Mouse (Mus musculus): ENCODE results near the gene Tango6.

Gene Tango6

GRCm38 (mm10) chr8:106682971-106683668, at the start of gene Tango6:
Gene Tango6, plus strand, starts transcription at chr8:106683068.
- DNase-seq (ENCODE audit: low spot score in 2 of 2), result peak; percentile 82 to 89

- no peak for DNase-seq (ENCODE audit: low spot score in 2 of 2)
Measured at GRCm38 (mm10) chr8:106633361-106634158, 49.3 kb upstream of the Tango6 start.

DNA sequence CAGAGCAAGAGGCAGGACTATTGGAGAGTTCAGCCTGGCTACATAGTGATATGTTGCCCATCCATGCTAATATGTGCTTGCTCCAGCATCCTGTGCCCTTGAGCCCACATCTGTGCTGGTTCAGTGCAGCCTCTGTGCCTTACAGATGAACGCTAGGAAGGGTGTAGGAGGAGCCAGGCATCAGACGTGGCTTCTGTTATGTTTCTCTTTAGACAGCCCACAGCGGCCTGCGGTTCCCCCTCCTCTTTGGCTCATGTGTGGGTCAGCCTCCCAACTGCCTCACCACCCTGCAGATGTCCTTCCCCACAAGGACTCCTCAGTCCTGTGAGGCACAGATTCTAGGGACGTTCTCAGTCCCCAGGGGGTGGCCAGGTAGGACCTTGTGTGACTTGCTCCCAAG, 47.6 kb upstream of the Tango6 start:
- DNase-seq (ENCODE audit: low spot score in 2 of 2), result no peak

DNA sequence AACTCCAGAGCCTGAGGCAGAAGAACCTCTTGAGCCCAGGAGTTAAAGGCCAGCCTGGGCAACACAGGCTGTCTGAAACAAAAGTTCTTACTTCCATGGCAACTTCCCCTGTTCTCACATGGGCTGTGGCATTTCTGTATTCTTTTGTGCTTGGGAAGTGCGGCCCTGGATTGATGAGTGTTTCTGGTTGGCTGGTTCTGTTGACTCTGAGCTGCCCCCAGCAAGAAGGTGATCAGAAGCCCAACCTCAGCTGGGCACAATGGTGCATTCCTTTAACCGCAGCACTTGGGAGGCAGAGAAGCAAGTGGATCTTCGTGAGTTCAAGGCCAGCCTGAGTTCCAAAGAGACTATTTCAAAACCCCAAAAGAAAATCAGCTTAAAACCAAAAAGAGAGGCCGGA, 45.4 kb upstream of the Tango6 start:
- DNase-seq (ENCODE audit: low spot score in 2 of 2), result no peak

DNA sequence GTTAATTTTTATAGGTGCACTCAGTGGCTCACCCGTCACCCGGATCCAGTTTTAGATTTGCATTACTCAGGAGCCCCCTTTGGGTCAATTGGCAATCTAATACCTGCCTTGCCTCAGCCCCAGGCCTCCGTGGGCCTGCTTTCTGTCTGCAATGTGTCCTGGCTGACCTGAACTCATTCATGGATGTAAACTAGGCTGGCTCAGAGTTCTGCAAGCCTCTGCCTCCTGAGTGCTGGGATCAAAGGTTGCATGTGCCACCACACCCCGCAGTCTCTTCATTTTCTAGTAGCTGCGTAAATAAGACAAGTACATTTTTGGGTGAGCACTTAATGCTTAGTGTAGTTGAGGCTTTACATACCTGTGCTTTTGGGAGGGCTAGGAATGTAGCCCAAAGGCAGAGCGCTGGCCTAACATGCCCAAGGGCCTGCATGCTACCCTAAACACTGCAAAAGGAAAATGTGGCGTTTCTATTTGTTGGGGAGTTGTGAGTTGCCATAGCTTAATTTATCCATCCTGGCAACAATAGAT, 44.0 kb upstream of the Tango6 start:
- DNase-seq (ENCODE audit: low spot score in 2 of 2), result no peak

DNA sequence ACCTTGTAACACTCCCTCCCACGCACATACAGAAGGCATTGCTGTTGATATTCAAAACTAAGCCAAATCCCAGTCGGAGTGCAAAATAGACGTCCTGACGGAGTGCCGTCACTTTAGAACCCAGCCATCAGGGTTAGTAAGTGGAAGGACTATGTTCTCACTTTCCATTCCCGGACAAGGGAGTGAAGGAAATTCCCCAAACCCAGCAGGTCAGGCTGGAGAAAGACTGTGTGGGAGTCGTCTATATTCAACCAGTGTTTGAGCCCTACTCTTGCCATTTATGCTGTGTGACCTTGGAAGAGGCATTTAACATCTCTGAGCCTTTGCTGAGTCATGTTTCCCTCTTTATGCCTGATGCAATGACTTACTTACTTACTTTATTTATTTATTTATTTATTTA, 42.7 kb upstream of the Tango6 start:
- DNase-seq (ENCODE audit: low spot score in 2 of 2), result no peak

DNA sequence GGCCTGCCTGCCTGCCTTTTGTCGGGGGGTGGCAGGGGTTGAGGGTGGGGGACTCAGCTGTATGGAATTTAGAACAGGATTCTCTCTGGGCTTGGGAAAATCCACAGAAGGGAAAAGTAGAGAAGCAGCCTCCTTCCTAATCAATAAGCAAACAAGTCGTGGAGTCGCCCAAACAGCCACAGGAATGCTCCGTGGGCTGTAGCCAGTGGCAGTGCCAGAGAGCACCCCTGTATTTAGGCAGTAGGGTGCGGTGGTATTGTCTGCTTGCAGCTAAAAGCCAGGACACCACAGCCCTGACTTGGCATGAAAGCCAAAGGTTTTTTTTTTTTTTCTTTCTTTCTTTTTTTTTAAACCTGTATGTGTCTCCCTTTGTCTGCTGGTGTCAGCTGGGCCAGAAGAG, 41.9 kb upstream of the Tango6 start:
- DNase-seq (ENCODE audit: low spot score in 2 of 2), result no peak

- no peak for DNase-seq (ENCODE audit: low spot score in 2 of 2)
Measured at GRCm38 (mm10) chr8:106642172-106642571, 40.7 kb upstream of the Tango6 start.

DNA sequence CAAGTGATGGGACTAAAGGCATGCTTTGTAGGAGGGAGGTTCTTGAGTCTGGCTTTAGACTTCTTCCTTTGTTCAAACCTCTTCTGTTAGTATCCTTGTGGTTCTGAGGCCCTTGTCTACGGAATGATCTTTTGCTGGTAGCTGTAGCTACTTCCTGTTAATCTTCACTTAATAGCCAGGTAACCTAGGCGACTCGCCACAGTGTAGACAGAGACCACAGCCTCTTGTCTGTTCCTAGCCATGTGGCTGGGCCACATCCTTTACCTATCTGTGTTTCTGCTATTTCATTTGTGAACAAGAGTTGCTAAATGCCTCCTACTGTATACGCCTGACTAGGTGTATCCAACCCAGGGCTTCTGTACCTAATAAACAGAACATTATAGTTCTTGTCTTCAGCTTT, 39.8 kb upstream of the Tango6 start:
- no peak for DNase-seq (ENCODE audit: low spot score in 2 of 2)

GRCm38 (mm10) chr8:106644957-106645356, 37.9 kb upstream of the Tango6 start:
- DNase-seq (ENCODE audit: low spot score in 2 of 2), result no peak

GRCm38 (mm10) chr8:106646153-106646552, 36.7 kb upstream of the Tango6 start:
- DNase-seq (ENCODE audit: low spot score in 2 of 2), result no peak

DNA sequence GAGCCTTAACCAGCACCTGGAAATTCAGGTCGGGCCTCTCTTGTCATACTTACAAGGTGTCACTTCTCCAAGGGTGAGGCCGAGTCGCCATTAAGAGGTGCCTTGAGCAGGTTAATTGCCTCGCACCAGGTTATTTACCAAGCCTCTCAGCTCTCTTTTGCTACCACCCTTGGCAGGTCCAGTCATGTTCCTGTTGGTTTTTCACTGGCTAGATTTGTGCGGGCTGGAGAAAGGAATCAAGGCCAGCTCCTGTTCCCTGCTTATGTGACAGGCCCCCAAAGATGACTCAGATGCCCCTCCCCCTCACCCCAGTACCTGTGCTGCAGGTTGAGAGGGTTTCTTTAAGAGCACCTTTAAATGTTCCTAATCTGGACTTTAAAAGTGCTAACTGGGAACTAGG, 36.1 kb upstream of the Tango6 start:
- DNase-seq (ENCODE audit: low spot score in 2 of 2), result no peak

DNA sequence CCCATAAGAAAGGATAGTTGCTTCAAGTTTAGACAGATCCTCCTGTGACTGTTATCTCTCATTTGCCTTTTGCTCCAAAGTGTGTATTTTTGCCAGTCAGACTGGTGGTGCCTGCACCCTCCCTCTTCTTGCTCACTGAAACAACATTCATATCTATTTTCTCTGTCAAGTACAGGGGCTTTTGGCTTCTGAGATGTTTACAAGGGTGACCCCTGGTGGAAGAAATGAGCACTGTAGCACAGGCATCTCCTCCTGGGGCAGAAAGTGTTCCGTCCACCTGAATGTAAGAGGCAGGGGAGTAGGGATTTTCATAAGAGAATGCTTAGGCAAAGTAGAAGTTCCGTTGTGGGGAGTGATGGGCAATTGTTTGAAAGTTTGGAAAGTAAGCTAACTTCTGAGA, 35.5 kb upstream of the Tango6 start:
- peak; percentile 11 to 64 for DNase-seq (ENCODE audit: low spot score in 2 of 2)

DNA sequence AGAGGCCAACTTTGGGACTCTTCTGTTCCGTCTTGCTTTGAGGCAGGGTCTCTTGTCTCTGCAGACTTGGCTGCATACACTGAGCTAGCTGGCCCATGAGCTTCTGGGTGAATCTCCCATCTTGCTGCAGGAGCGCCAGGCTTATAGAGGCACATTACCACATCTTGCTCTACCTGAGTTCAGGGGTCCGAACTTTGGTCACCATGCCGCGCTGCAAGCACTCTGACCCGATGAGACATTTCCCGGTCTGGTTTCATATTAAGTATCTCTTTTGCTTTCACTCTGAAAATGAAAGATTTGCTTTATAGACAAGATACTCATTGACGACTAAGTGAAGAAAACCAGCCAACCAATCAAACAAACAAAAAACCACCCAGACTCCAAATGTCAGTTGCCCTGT, 34.4 kb upstream of the Tango6 start:
- DNase-seq (ENCODE audit: low spot score in 2 of 2), result no peak

- DNase-seq (ENCODE audit: low spot score in 2 of 2), result no peak
Measured at GRCm38 (mm10) chr8:106651994-106652393, 30.9 kb upstream of the Tango6 start.

- DNase-seq (ENCODE audit: low spot score in 2 of 2), result no peak
Measured at GRCm38 (mm10) chr8:106656046-106656445, 26.8 kb upstream of the Tango6 start.

DNA sequence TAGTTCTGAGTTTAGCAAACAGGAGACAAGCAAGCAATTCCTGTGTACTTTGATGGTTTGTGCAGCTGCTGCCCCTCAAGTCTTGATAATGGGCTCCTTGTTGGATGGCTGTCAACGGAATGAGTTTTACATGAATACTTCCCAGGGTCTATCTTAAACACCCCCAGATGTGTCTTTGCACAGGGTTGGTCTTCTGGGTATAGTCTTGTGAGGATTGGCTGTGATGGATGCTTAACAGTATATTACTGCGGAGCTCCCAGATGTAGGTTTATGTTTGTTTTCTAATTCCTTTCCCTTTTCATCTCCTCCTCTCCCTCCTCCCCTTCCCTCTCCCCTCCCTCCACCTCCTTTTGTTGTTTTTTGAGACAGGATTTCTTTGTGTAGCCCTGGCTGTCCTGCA, 10.1 kb upstream of the Tango6 start:
- DNase-seq (ENCODE audit: low spot score in 2 of 2), result no peak

DNA sequence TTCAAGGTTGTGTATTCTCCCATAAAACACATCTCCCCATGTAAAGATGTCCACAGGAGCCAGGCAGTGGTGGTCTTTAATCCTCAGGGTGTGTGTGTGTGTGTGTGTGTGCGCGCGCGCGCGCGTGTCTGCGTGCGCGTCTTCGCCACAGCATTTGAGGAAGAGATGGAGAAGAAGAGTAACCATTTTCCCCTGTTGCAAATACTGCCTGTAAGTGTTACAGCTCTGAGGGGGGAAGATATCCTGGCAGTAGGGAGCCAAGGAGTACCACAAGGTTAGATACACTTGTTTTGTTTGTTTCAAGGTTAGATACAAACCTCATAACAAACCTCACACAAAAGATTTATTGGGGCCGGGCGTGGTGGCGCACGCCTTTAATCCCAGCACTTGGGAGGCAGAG, 8.6 kb upstream of the Tango6 start:
- no peak for DNase-seq (ENCODE audit: low spot score in 2 of 2)

DNA sequence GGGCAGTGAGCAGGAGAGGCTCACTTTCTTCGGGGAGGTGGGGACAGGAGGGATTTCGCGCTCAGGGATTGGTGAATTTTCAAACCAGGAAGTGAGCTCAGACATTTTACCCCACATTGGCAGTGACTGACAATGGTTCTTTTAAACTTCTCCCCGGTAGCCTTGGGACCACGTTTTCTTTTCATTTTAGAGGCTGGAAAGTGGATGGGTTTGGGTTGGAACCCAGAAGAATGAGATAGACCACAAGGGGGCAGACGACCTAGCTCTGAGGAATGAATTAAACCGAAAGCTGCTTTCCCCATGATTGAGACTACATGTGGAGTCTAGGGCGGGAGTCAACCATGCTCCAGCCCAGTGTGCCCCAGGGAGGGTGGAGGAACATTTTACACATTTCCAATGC, 8.0 kb upstream of the Tango6 start:
- no peak for DNase-seq (ENCODE audit: low spot score in 2 of 2)

DNA sequence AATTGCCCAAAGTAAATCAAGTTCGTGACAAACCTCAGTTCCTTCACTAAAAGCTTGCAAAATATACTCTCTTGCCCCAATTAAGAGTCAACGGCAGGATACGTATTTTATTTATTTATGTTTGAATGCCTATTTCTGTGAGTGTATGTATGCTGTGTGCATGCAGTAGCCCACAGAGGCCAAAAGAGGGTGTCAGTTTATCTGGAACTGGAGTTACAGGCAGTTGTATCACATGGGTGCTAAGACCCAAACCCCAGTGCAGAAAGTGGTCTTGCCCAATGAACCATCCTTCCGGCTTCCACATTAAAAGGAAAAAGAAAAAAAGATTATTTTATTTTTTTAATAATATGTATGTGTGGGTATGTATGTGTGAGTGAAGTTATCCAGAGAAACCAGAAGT, 1.5 kb downstream of the Tango6 start:
- no peak for DNase-seq (ENCODE audit: low spot score in 2 of 2)

GRCm38 (mm10) chr8:106687479-106687878, 4.6 kb downstream of the Tango6 start:
- no peak for DNase-seq (ENCODE audit: low spot score in 2 of 2)

DNA sequence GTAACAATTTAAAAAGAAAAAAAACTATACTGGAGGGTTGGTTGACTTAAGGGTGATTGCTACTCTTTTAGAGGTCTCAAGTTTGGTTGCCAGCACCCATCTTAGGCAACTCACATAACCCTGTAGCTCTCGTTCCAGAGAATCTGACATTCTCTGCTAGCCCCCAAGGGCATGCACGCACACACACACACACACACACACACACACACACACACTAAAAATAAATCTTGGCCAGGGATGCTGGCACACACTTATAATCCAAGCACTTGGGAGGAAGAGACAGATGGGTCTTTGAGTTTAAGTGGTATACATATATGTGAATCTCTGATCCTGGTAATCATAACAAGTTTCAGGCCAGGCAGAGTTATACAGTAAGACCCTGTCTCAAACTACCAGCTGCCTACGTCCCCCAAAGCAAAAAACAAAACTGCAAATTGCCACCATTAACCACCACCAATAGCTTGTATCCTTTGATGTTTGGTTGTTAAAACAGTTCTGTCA, 14.9 kb downstream of the Tango6 start:
- DNase-seq (ENCODE audit: low spot score in 2 of 2), result no peak

- peak in 1 of 2 experiments; percentile 68 for DNase-seq (ENCODE audit: low spot score in 2 of 2)
Measured at GRCm38 (mm10) chr8:106699588-106699987, 16.7 kb downstream of the Tango6 start.

Data from frontal cortex, postnatal 10 days (tissue).